Mouse (Mus musculus) forebrain, embryonic 11.5 days (tissue): ENCODE measurements at regions not wholly inside any gene's neighbourhood (a gene's known extent, or its start where the extent isn't known, plus 50 kb on each side); places are given as distances from the start of the nearest gene placed in this dataset.

Experiments used
- ATAC-seq: fragments of 200-750 bp; cut with Nextera tagmentation; replicated peaks from 2 replicates; pipeline ENCODE4 v1.8.0; 2017; ENCODE audit warnings: moderate TSS enrichment; ENCODE audit not compliant: low FRiP score
- DNase-seq: peaks from one replicate; pipeline ENCODE4 v3.0.0-alpha.2; 2017; ENCODE audit warnings: low spot score
- H3K27ac ChIP-seq: fragments of 300-500 bp; sonication (generic); 2 replicates; pipeline ENCODE4 v1.5.1; 2014; ENCODE audit warnings: low read depth, low read length
- H3K27me3 ChIP-seq: fragments of 300-500 bp; sonication (generic); 2 replicates; pipeline ENCODE4 v1.6.1; 2014; ENCODE audit warnings: mild to moderate bottlenecking, low read length, mixed read lengths; ENCODE audit not compliant: control insufficient read depth, insufficient read depth
- H3K36me3 ChIP-seq: fragments of 300-500 bp; sonication (generic); 2 replicates; pipeline ENCODE4 v1.6.1; 2014; ENCODE audit warnings: mild to moderate bottlenecking, low read length, moderate library complexity, mixed read lengths; ENCODE audit not compliant: control insufficient read depth, insufficient read depth
- H3K4me1 ChIP-seq: fragments of 300-500 bp; sonication (generic); replicated peaks from 2 replicates; pipeline ENCODE4 v1.6.1; 2014; ENCODE audit warnings: low read length, mixed read lengths; ENCODE audit not compliant: control insufficient read depth, insufficient read depth
- H3K4me2 ChIP-seq: fragments of 300-500 bp; sonication (generic); 2 replicates; pipeline ENCODE4 v1.6.1; 2014; ENCODE audit warnings: low read depth, mild to moderate bottlenecking, low read length, moderate library complexity, mixed read lengths; ENCODE audit not compliant: severe bottlenecking
- H3K4me3 ChIP-seq: fragments of 300-500 bp; sonication (generic); 2 replicates; pipeline ENCODE4 v1.5.1; 2014; ENCODE audit warnings: low read depth, low read length
- H3K9ac ChIP-seq: fragments of 300-500 bp; sonication (generic); 2 replicates; pipeline ENCODE4 v1.6.1; 2014; ENCODE audit warnings: low read length
- H3K9me3 ChIP-seq: fragments of 300-500 bp; sonication (generic); 2 replicates; pipeline ENCODE4 v1.6.1; 2016; ENCODE audit warnings: low read length, mixed read lengths; ENCODE audit not compliant: control insufficient read depth
- WGBS: fragments of 180-500 bp; shearing (Covaris S2); extraction: QIAGEN DNeasy Blood & Tissue Kit; methylation state at CpG from one replicate; pipeline ENCODE4 v1.1.7; 2014; 5-methylcytosine and 5-hydroxymethylcytosine counted together

DNA sequence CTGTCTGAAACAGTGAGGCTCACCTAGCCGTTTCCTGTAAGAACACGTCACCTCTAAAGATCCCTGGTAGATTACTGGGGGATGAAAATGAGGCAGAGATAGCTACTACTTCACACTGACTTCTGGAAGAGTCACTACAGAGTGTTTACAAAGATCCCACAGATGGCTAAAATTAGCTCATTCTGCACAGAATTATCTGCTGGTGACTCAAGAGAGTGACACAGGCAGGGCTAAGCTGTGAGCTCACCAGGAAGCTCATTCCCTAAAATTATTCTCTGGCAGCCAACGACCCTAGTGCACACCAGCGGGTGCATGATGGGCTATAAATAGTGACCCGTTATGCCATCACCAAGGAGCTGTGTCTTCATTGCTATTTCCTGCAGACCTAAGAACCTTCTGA lies 53.2 kb upstream of the Ddah1 start:
- 83% methylated on average over 5 of the region's 5 CpGs for WGBS
- ATAC-seq = no peak

DNA sequence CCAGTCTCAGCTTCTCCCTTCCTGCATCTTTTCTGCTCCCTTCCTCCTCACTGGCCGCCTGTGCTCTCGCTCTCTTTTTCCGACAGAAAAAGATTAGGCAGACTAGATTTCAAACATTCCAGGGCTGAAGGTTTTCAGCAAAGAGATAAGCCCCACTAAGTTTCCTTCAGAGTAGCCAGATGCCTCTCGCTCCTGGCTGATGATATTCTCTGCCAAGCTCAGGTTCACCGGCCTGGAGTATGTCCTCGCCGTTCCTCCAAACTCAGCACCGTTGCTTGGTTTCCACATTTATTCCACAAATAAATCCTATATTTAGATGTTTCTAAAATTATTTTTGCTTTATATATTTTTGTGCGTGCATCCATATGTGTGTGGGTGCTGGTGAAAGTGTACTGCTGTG lies 54.3 kb upstream of the Ccn1 start:
- no peak overlapping the region for H3K9ac ChIP-seq
- H3K27me3 ChIP-seq = no peaks in the 10 kb centered on the region
- ATAC-seq (no peak), DNase-seq (no peak)
- no peak overlapping the region for H3K4me2 ChIP-seq
- H3K27ac ChIP-seq = no peak overlapping the region
- H3K4me1 ChIP-seq = peaks cover 3% of the 10 kb centered on the region; the same call in 1 of the 2 replicates
- no peak overlapping the region for H3K4me3 ChIP-seq
- no peaks in the 10 kb centered on the region for H3K36me3 ChIP-seq
- H3K9me3 ChIP-seq = no peaks in the 10 kb centered on the region
- WGBS = 61% methylated on average over 9 of the region's 9 CpGs

More for the DNA sequence above, 53.2 kb upstream of the Ddah1 start:
- Histone ChIP-seq H3K36me3 (no peaks in the 10 kb centered on the region), H3K4me2 (no peak overlapping the region), H3K27ac (no peak overlapping the region), H3K4me3 (no peak overlapping the region), H3K9me3 (no peaks in the 10 kb centered on the region), H3K9ac (no peak overlapping the region), H3K4me1 (peaks cover 3% of the 10 kb centered on the region; the same call in 1 of the 2 replicates), H3K27me3 (no peaks in the 10 kb centered on the region)
- DNase-seq = no peak

DNA sequence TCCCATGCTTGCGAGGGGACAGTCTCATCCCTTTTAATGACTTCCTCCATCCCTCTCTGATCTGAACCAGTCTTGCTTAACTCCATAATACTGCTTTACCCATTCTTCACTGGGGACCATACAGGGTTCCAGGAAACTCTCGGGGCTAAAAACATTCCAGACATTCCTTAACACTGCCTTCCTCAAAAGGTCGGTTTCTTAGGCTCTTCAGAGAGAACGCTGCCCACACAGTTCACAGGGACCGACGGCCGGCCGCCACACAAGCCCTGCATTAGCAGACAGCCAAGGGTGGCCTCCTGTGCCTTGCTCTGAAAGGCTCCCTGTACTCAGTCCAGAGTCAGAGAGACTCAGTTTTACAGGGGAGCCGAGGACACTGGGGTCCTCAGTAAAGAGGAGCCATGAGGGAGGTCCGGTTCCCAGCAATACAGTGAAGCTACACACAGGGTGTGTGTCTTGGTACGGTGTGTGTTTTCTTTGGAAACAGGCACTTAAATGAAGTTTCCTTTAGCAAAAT lies 53.7 kb upstream of the Ccn1 start:
- Histone ChIP-seq H3K27me3 (no peaks in the 10 kb centered on the region), H3K27ac (0 out of 2 replicates have a peak overlapping the region, but pooled peaks have one; percentile 28), H3K4me2 (no peak overlapping the region), H3K4me1 (peaks cover 3% of the 10 kb centered on the region; the same call in 1 of the 2 replicates), H3K9me3 (no peaks in the 10 kb centered on the region), H3K4me3 (no peak overlapping the region), H3K36me3 (no peaks in the 10 kb centered on the region), H3K9ac (no peak overlapping the region)
- WGBS = 8% methylated on average over 11 of the region's 11 CpGs
- ATAC-seq = peak; percentile 57
- DNase-seq = peak; percentile 68

DNA sequence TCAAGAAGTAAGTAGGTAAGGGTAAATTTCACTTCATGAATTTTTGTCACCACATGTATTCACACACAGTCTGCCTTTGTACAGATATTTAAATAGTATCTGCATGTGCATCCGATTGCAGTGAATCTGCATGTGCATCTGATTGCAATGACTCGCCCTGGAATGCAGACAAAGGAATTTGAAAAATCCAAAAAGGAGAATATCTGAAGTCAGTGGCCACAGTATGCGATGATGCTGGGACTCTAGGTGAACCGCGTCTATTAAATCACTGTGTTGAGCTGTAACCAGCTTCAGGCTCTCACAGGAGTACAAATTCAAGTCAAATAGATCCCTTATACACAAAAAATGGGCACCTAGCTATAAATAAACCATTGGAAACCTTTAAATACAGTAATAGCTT lies 53.0 kb upstream of the Ccn1 start:
- no peaks in the 10 kb centered on the region for H3K36me3 ChIP-seq
- WGBS = 63% methylated on average over 5 of the region's 5 CpGs
- H3K27me3 ChIP-seq = no peaks in the 10 kb centered on the region
- no peak overlapping the region for H3K27ac ChIP-seq
- no peak overlapping the region for H3K4me2 ChIP-seq
- ATAC-seq (no peak), DNase-seq (no peak)
- H3K9ac ChIP-seq = no peak overlapping the region
- peaks cover 3% of the 10 kb centered on the region; the same call in 1 of the 2 replicates for H3K4me1 ChIP-seq
- H3K9me3 ChIP-seq = no peaks in the 10 kb centered on the region
- H3K4me3 ChIP-seq = no peak overlapping the region

DNA sequence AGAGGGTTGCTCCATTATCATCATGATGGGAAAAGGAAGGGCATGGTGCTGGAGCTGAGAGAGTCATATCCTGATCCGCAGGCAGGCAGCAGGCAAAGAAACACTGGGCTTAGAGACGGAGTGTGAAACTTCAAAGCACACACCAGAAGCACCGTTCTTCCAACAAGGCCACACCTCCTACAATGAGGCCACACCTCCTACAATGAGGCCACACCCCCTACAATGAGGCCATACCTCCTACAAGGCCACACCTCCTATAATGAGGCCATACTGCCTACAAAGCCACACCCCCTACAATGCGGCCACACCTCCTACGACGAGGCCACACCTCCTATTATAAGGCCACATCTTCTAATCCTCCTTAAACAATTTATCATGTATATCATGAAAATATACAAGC lies 52.2 kb upstream of the Ccn1 start:
- H3K4me2 ChIP-seq = no peak overlapping the region
- H3K4me1 ChIP-seq = peaks cover 3% of the 10 kb centered on the region; the same call in 1 of the 2 replicates
- no peak overlapping the region for H3K27ac ChIP-seq
- ATAC-seq (peak; percentile 46; the same call in 1 of the 2 replicates), DNase-seq (no peak)
- H3K36me3 ChIP-seq = no peaks in the 10 kb centered on the region
- no peak overlapping the region for H3K4me3 ChIP-seq
- 82% methylated on average over 6 of the region's 6 CpGs for WGBS
- H3K9me3 ChIP-seq = no peaks in the 10 kb centered on the region
- no peak overlapping the region for H3K9ac ChIP-seq
- H3K27me3 ChIP-seq = no peaks in the 10 kb centered on the region
